Mouse (Mus musculus) lung, embryonic 14.5 days (tissue): ENCODE measurements around the gene Anapc10. TPM values are rescaled to one million over a fixed set of nuclear protein-coding genes. Genes with fewer than 3 reads are reported as not detected.
"Not testable (repeated sequence)": the region's sequence is repeated elsewhere in the genome, so short reads cannot be mapped to it uniquely, and the experiment has no call there.

Experiments used
- ATAC-seq: fragments of 200-750 bp; cut with Nextera tagmentation; 2 replicates; pipeline ENCODE4 v1.8.0; 2017; ENCODE audit warnings: mild to moderate bottlenecking, moderate TSS enrichment, moderate library complexity; ENCODE audit not compliant: insufficient read depth
- DNase-seq: peaks from one replicate; pipeline ENCODE4 v3.0.0-alpha.2; 2015
- H3K27ac ChIP-seq: fragments of 300-500 bp; sonication (generic); 2 replicates; pipeline ENCODE4 v1.5.1; 2014; ENCODE audit warnings: low read depth, mild to moderate bottlenecking, moderate library complexity
- H3K27me3 ChIP-seq: fragments of 300-500 bp; sonication (generic); 2 replicates; pipeline ENCODE4 v1.6.1; 2014; ENCODE audit warnings: low read length, control low read depth; ENCODE audit not compliant: insufficient read depth
- H3K36me3 ChIP-seq: fragments of 300-500 bp; sonication (generic); 2 replicates; pipeline ENCODE4 v1.6.1; 2014; ENCODE audit warnings: control low read depth; ENCODE audit not compliant: insufficient read depth
- H3K4me1 ChIP-seq: fragments of 300-500 bp; sonication (generic); 2 replicates; pipeline ENCODE4 v1.6.1; 2014; ENCODE audit warnings: antibody characterized with exemption, control low read depth; ENCODE audit not compliant: insufficient read depth
- H3K4me2 ChIP-seq: fragments of 300-500 bp; sonication (generic); 2 replicates; pipeline ENCODE4 v1.6.1; 2014; ENCODE audit warnings: mild to moderate bottlenecking
- H3K4me3 ChIP-seq: fragments of 300-500 bp; sonication (generic); 2 replicates; pipeline ENCODE4 v1.5.1; 2014; ENCODE audit warnings: low read depth, low read length
- H3K9ac ChIP-seq: fragments of 300-500 bp; sonication (generic); 2 replicates; pipeline ENCODE4 v1.6.1; 2014
- H3K9me3 ChIP-seq: fragments of 300-500 bp; sonication (generic); 2 replicates; pipeline ENCODE4 v1.6.1; 2016; ENCODE audit warnings: low read depth, low read length, control low read depth
- CTCF ChIP-seq: IDR thresholded peaks from 2 replicates; pipeline ENCODE4 v1.5.1; 2016; ENCODE audit warnings: antibody characterized with exemption, low read depth
- WGBS: fragments of 180-500 bp; shearing (Covaris S2); extraction: QIAGEN DNeasy Blood & Tissue Kit; methylation state at CpG from one replicate; pipeline ENCODE4 v1.1.7; 2014; 5-methylcytosine and 5-hydroxymethylcytosine counted together
- polyA plus RNA-seq: library from polyadenylated mRNA; unstranded; fragments of >200 nt; fragmentation: Nextera tagmentation; extraction: Ambion mirVana; gene quantifications from 2 replicates; pipeline ENCODE4 v1.2.1, GENCODE M21; 2014

Anapc10 gene
- polyA plus RNA-seq, 1 experiment from 2014 or later, result 38.7 TPM

- Histone ChIP-seq H3K4me1 (no peaks in the 10 kb centered on the region), H3K4me3 (no peak overlapping the region), H3K27ac (no peak overlapping the region), H3K9ac (no peak overlapping the region), H3K27me3 (no peaks in the 10 kb centered on the region), H3K36me3 (peaks cover 6% of the 10 kb centered on the region; the same call in 1 of the 2 replicates), H3K4me2 (no peak overlapping the region), H3K9me3 (no peaks in the 10 kb centered on the region)
- TF ChIP-seq CTCF, result no peak
- ATAC-seq (no peak), DNase-seq (peak; percentile 11)
- 60% methylated on average over 2 of the region's 2 CpGs for WGBS
Measured at GRCm38 (mm10) chr8:79748171-79748570, 36.6 kb downstream of the Anapc10 start.

GRCm38 (mm10) chr8:79748591-79748990, 37.0 kb downstream of the Anapc10 start:
- Histone ChIP-seq H3K27me3 (no peaks in the 10 kb centered on the region), H3K27ac (no peak overlapping the region), H3K36me3 (peaks cover 6% of the 10 kb centered on the region; the same call in 1 of the 2 replicates), H3K4me3 (no peak overlapping the region), H3K4me2 (no peak overlapping the region), H3K9me3 (no peaks in the 10 kb centered on the region), H3K4me1 (no peaks in the 10 kb centered on the region), H3K9ac (no peak overlapping the region)
- DNase-seq (peak; percentile 51), ATAC-seq (no peak)
- WGBS, result 41% methylated on average over 4 of the region's 4 CpGs
- no peak for TF ChIP-seq CTCF

GRCm38 (mm10) chr8:79750305-79750704, 38.7 kb downstream of the Anapc10 start:
- Histone ChIP-seq H3K36me3 (peaks cover under 1% of the 10 kb centered on the region; the same call in 1 of the 2 replicates), H3K4me1 (no peaks in the 10 kb centered on the region), H3K9ac (no peak overlapping the region), H3K4me2 (no peak overlapping the region), H3K27me3 (no peaks in the 10 kb centered on the region), H3K27ac (no peak overlapping the region), H3K4me3 (no peak overlapping the region), H3K9me3 (no peaks in the 10 kb centered on the region)
- TF ChIP-seq CTCF, result no peak
- WGBS, result 40% methylated on average over 2 of the region's 2 CpGs
- DNase-seq (peak; percentile 71), ATAC-seq (no peak)

GRCm38 (mm10) chr8:79794873-79795272, 83.3 kb downstream of the Anapc10 start:
- ATAC-seq, H3K27me3 ChIP-seq, H3K27ac ChIP-seq, H3K4me3 ChIP-seq, H3K4me2 ChIP-seq, H3K36me3 ChIP-seq, H3K9me3 ChIP-seq, H3K9ac ChIP-seq, DNase-seq, H3K4me1 ChIP-seq: not testable (repeated sequence)
- 68% methylated on average over 2 of the region's 2 CpGs for WGBS

GRCm38 (mm10) chr8:79796690-79797089, 85.1 kb downstream of the Anapc10 start:
- WGBS, result 73% methylated on average over 7 of the region's 7 CpGs
- TF ChIP-seq CTCF, result no peak
- H3K27ac ChIP-seq, result no peak overlapping the region
- no peak overlapping the region for H3K4me3 ChIP-seq
- H3K4me1 ChIP-seq, result no peaks in the 10 kb centered on the region
- no peaks in the 10 kb centered on the region for H3K36me3 ChIP-seq
- no peak overlapping the region for H3K4me2 ChIP-seq
- ATAC-seq (no peak), DNase-seq (no peak)
- no peak overlapping the region for H3K9ac ChIP-seq
- H3K27me3 ChIP-seq, result no peaks in the 10 kb centered on the region
- H3K9me3 ChIP-seq, result no peaks in the 10 kb centered on the region

GRCm38 (mm10) chr8:79804499-79804898, 92.9 kb downstream of the Anapc10 start:
- TF ChIP-seq CTCF, result no peak

GRCm38 (mm10) chr8:79806971-79807370, 95.4 kb downstream of the Anapc10 start:
- ATAC-seq (no peak), DNase-seq (no peak)
- WGBS, result 20% methylated on average over 6 of the region's 6 CpGs
- H3K9me3 ChIP-seq, result no peaks in the 10 kb centered on the region
- no peaks in the 10 kb centered on the region for H3K27me3 ChIP-seq
- TF ChIP-seq CTCF, result no peak
- no peak overlapping the region for H3K9ac ChIP-seq
- no peak overlapping the region for H3K27ac ChIP-seq
- no peak overlapping the region for H3K4me2 ChIP-seq
- no peak overlapping the region for H3K4me3 ChIP-seq
- H3K4me1 ChIP-seq, result no peaks in the 10 kb centered on the region
- no peaks in the 10 kb centered on the region for H3K36me3 ChIP-seq

More at GRCm38 (mm10) chr8:79804499-79804898, 92.9 kb downstream of the Anapc10 start:
- Histone ChIP-seq H3K9ac (no peak overlapping the region), H3K27ac (no peak overlapping the region), H3K4me3 (no peak overlapping the region), H3K36me3 (no peaks in the 10 kb centered on the region), H3K4me2 (no peak overlapping the region), H3K4me1 (no peaks in the 10 kb centered on the region), H3K27me3 (no peaks in the 10 kb centered on the region), H3K9me3 (no peaks in the 10 kb centered on the region)
- 78% methylated on average over 6 of the region's 6 CpGs for WGBS
- no peak for ATAC-seq
- DNase-seq, result no peak

GRCm38 (mm10) chr8:79826534-79826933, 114.9 kb downstream of the Anapc10 start:
- no peaks in the 10 kb centered on the region for H3K27me3 ChIP-seq
- no peaks in the 10 kb centered on the region for H3K4me1 ChIP-seq
- H3K9ac ChIP-seq, result no peak overlapping the region
- 82% methylated on average over 5 of the region's 5 CpGs for WGBS
- no peak for DNase-seq
- no peak overlapping the region for H3K4me2 ChIP-seq
- no peak for TF ChIP-seq CTCF
- no peaks in the 10 kb centered on the region for H3K9me3 ChIP-seq
- H3K36me3 ChIP-seq, result no peaks in the 10 kb centered on the region
- ATAC-seq, result no peak
- no peak overlapping the region for H3K4me3 ChIP-seq
- H3K27ac ChIP-seq, result no peak overlapping the region

Other genes starting within 250 kb of the Anapc10 start
- gene Otud4, start 72.2 kb upstream of the Anapc10 start, polyA plus RNA-seq, result 26.8 and 27.1 TPM in 2 replicates
- 132 and 136 TPM in 2 replicates for gene Abce1, start 80 bp upstream of the Anapc10 start, polyA plus RNA-seq